Mouse (Mus musculus) G1E (cell line): Measurements from ENCODE around the gene Dvl1. TPM values are rescaled to one million over a fixed set of nuclear protein-coding genes. Genes with fewer than 3 reads are reported as not detected.

Source experiments
- ATAC-seq: 2 replicates; pipeline ENCODE4 v1.8.0; 2016; ENCODE audit warnings: mild to moderate bottlenecking; ENCODE audit not compliant: insufficient number of reproducible peaks, poor library complexity, low FRiP score, severe bottlenecking; ENCODE audit errors: extremely low read depth
- DNase-seq: peaks from one replicate; pipeline ENCODE4 v3.0.0; 2012; ENCODE audit warnings: low spot score
- H3K27me3 ChIP-seq: 2 replicates; pipeline ENCODE4 v1.6.1; 2012; ENCODE audit warnings: mild to moderate bottlenecking, low read length, inconsistent platforms; ENCODE audit not compliant: insufficient read depth
- H3K36me3 ChIP-seq: replicated peaks from 2 replicates; pipeline ENCODE3; 2012; ENCODE audit warnings: mild to moderate bottlenecking, inconsistent platforms
- H3K4me1 ChIP-seq: 2 replicates; pipeline ENCODE4 v1.6.1; 2012; ENCODE audit warnings: low read depth, low read length, inconsistent platforms, mixed read lengths; ENCODE audit not compliant: insufficient read depth
- H3K4me3 ChIP-seq: 2 replicates; pipeline ENCODE4 v1.5.1; 2012; ENCODE audit warnings: low read depth, mild to moderate bottlenecking, inconsistent platforms, low read length, moderate library complexity, mixed read lengths
- H3K9me3 ChIP-seq: replicated peaks from 2 replicates; pipeline ENCODE4 v1.6.1; 2012; ENCODE audit warnings: inconsistent platforms
- CTCF ChIP-seq: IDR thresholded peaks from 2 replicates; pipeline ENCODE4 v1.5.1; 2012; ENCODE audit warnings: low read depth, low read length, inconsistent platforms, mixed read lengths
- GATA1 ChIP-seq: IDR thresholded peaks from 2 replicates; pipeline ENCODE4 v1.6.1; 2012; ENCODE audit warnings: borderline replicate concordance, low read length, inconsistent platforms, mixed read lengths
- GATA2 ChIP-seq: IDR thresholded peaks from 2 replicates; pipeline ENCODE4 v1.6.1; 2012; ENCODE audit warnings: low read depth, low read length, inconsistent platforms, borderline replicate concordance
- POLR2AphosphoS5 ChIP-seq: IDR thresholded peaks from 2 replicates; pipeline ENCODE4 v1.6.1; 2012; ENCODE audit warnings: low read depth, low read length, inconsistent platforms; ENCODE audit not compliant: insufficient replicate concordance
- TAL1 ChIP-seq: conservative IDR thresholded peaks from 2 replicates; pipeline ENCODE4 v1.6.1; 2012; ENCODE audit warnings: low read depth, low read length, inconsistent platforms, mixed read lengths
- polyA plus RNA-seq: library from polyadenylated mRNA; stranded (reverse); fragments of >175 nt; gene quantifications from 2 replicates; pipeline ENCODE4 v1.2.3, GENCODE M21; 2012
- total RNA-seq, 2 experiments: library from RNA; stranded (forward) in 1 of 2; stranded (reverse) in 1 of 2; fragments of 200-1000 nt in 1 of 2; fragments of >200 nt in 1 of 2; fragmentation: Nextera tagmentation in 1 of 2; gene quantifications; 2 replicates each; pipeline ENCODE4 v1.2.3; 2014 to 2017

The Dvl1 gene
- total and polyA plus RNA-seq, 3 experiments: 9.2 to 77.7 (median 14.4) TPM

GRCm38 (mm10) chr4:155847591-155848352 is 570 bp downstream of the Dvl1 start:
- ATAC-seq (no peak), DNase-seq (peak; percentile 34)
- no peak for TF ChIP-seq TAL1
- TF ChIP-seq POLR2AphosphoS5: no peak
- no peak for TF ChIP-seq GATA2
- no peak for TF ChIP-seq CTCF
- TF ChIP-seq GATA1: no peak
- Histone ChIP-seq H3K4me1 (peaks cover 48% of the 10 kb centered on the region), H3K27me3 (peaks cover 2% of the 10 kb centered on the region; the same call in 1 of the 2 replicates), H3K9me3 (no peaks in the 10 kb centered on the region), H3K4me3 (peak overlapping the region; percentile 91), H3K36me3 (peaks cover 44% of the 10 kb centered on the region)

GRCm38 (mm10) chr4:155848434-155849095 is 1.4 kb downstream of the Dvl1 start:
- peak overlapping the region; percentile 91 for H3K4me3 ChIP-seq
- TF ChIP-seq POLR2AphosphoS5: no peak
- TF ChIP-seq TAL1: no peak
- no peak for TF ChIP-seq GATA1
- no peak for TF ChIP-seq CTCF
- TF ChIP-seq GATA2: no peak
- H3K4me1 ChIP-seq: peaks cover 48% of the 10 kb centered on the region
- H3K9me3 ChIP-seq: no peaks in the 10 kb centered on the region
- ATAC-seq: no peak
- DNase-seq: no peak
- peaks cover 52% of the 10 kb centered on the region for H3K36me3 ChIP-seq
- H3K27me3 ChIP-seq: no peaks in the 10 kb centered on the region

- Histone ChIP-seq H3K9me3 (no peaks in the 10 kb centered on the region), H3K27me3 (no peaks in the 10 kb centered on the region), H3K4me3 (no peak overlapping the region), H3K36me3 (peaks cover 60% of the 10 kb centered on the region), H3K4me1 (peaks cover 48% of the 10 kb centered on the region)
- ATAC-seq: no peak
- no peak for DNase-seq
- TF ChIP-seq GATA1 (no peak), POLR2AphosphoS5 (no peak), TAL1 (no peak), GATA2 (no peak), CTCF (no peak)
These were observed 2.2 kb downstream of the Dvl1 start for GRCm38 (mm10) chr4:155849391-155849790.

- peaks cover 65% of the 10 kb centered on the region for H3K36me3 ChIP-seq
- H3K4me1 ChIP-seq: peaks cover 48% of the 10 kb centered on the region
- H3K4me3 ChIP-seq: no peak overlapping the region
- no peaks in the 10 kb centered on the region for H3K9me3 ChIP-seq
- no peaks in the 10 kb centered on the region for H3K27me3 ChIP-seq
- TF ChIP-seq POLR2AphosphoS5 (no peak), GATA1 (no peak), GATA2 (no peak), TAL1 (no peak), CTCF (no peak)
- DNase-seq (no peak), ATAC-seq (no peak)
These were observed 2.7 kb downstream of the Dvl1 start for GRCm38 (mm10) chr4:155849792-155850451.

GRCm38 (mm10) chr4:155851368-155851767 is 4.2 kb downstream of the Dvl1 start:
- Histone ChIP-seq H3K27me3 (no peaks in the 10 kb centered on the region), H3K4me1 (peaks cover 59% of the 10 kb centered on the region), H3K4me3 (no peak overlapping the region), H3K36me3 (peaks cover 80% of the 10 kb centered on the region), H3K9me3 (no peaks in the 10 kb centered on the region)
- no peak for TF ChIP-seq CTCF
- no peak for TF ChIP-seq TAL1
- TF ChIP-seq POLR2AphosphoS5: no peak
- TF ChIP-seq GATA1: no peak
- no peak for TF ChIP-seq GATA2
- DNase-seq (no peak), ATAC-seq (no peak)

- DNase-seq (no peak), ATAC-seq (no peak)
- H3K27me3 ChIP-seq: no peaks in the 10 kb centered on the region
- H3K4me3 ChIP-seq: no peak overlapping the region
- peaks cover 86% of the 10 kb centered on the region for H3K36me3 ChIP-seq
- H3K4me1 ChIP-seq: peaks cover 59% of the 10 kb centered on the region
- no peak for TF ChIP-seq POLR2AphosphoS5
- H3K9me3 ChIP-seq: no peaks in the 10 kb centered on the region
These were observed 4.8 kb downstream of the Dvl1 start for GRCm38 (mm10) chr4:155851951-155852411.
